In the genomic region with DNA sequence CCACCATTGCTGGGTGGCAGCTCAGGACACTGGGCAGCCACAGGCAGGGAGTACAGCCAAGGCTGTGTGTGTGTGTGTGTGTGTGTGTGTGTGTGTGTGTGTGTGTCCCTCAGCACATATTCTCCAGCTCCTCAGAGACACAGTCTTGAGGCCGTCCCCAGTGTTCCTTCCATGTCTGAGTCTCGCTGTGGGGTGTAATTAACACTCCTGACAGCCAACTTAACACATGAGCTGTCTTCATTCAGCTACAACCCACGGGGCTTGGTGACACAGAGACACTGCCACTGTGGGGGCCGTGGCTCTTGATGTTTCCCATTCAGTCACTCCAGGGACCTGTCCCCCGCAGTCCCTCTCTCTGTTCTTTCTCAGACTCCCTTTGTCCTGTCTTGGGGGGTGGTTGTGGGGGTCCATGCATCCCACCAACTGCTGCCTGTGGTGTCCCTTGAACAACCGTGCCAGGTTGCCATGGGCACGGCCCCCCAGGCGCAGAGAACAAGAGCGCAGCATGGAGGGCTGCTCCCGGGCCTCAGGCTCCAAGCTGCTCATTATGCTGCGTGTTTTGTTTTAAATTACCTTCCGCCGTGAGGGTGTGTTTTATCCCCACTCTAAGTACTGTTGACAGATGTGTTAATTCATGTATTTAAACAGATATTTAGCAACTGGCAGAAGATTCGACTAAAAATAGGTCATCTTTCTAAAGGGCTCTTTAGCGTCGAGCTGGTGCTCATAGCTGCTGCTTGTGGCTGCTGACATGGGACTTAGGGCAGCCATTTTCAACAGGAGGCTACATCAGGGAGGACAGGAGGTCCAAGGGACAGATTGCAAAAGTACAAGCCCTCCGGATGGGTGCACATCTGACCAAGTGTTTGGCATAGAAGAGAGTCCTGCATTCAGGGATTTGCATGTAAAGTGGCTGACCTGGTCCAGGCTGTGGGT, we compare ENCODE assay signal across 9 mouse cellular contexts. TPM values are rescaled to one million over a fixed set of nuclear protein-coding genes. Genes with fewer than 3 reads are reported as not detected.
DNase-seq lines count a peak whose midpoint lies in the region; ATAC-seq and TF ChIP-seq lines count a peak whose summit lies in the region.
"Had no signal": no experiment of that assay in that cellular context is flagged by ENCODE, and none has a peak within 500 bp of the region (broad histone marks: within the 10 kb centered on the region; RNA-seq: fewer than 3 reads in every experiment).

No protein-coding gene starts in this region.

- no peak for TF ChIP-seq POLR2A in bone marrow macrophage, adult 2 months (IDR thresholded peaks at IDR 0.05; ENCODE audit: borderline replicate concordance, low read depth, low read length)

- H3K27ac ChIP-seq in bone marrow macrophage, adult 2 months (ENCODE audit: insufficient read depth, low read depth, low read length) = peak overlapping the region; percentile 62
- H3K27ac ChIP-seq in forebrain, embryonic 11.5 days (ENCODE audit: low read depth, low read length) = peak overlapping the region; percentile 50
- peak overlapping the region; percentile 44; the same call in 1 of the 2 replicates for H3K27ac ChIP-seq in midbrain, postnatal 0 days (ENCODE audit: low read depth, low read length)

- peaks cover 13% of the 10 kb centered on the region for H3K27me3 ChIP-seq in forebrain, embryonic 11.5 days (ENCODE audit: control insufficient read depth, insufficient read depth, low read length)
- H3K27me3 ChIP-seq in midbrain, postnatal 0 days (ENCODE audit: insufficient read depth, low read length) = no peaks in the 10 kb centered on the region

- H3K9ac ChIP-seq in forebrain, embryonic 11.5 days (ENCODE audit: low read length) = no peak overlapping the region
- no peak overlapping the region for H3K9ac ChIP-seq in midbrain, postnatal 0 days (replicated peaks; ENCODE audit: low read length, poor library complexity, severe bottlenecking)

- peak; percentile 83 for DNase-seq in forebrain, embryonic 11.5 days (ENCODE audit: low spot score)
- peak; percentile 48 for DNase-seq in left cerebral cortex, adult 11 months (ENCODE audit: low spot score)
- peak; percentile 78 for DNase-seq in midbrain, postnatal 0 days (ENCODE audit: low spot score)
- no peak for DNase-seq in adrenal gland, adult 18-20 months (ENCODE audit: low spot score in 2 of 2)
- DNase-seq in kidney, adult 9 months = no peak
- no peak for DNase-seq in adrenal gland, adult 8-10 months
- DNase-seq: kidney, postnatal 10 days had no signal

- TF ChIP-seq CTCF in bone marrow macrophage, adult 2 months (IDR thresholded peaks at IDR 0.05; ENCODE audit: low read depth, low read length) = no peak
- TF ChIP-seq CTCF in midbrain, postnatal 0 days (IDR thresholded peaks at IDR 0.05) = no peak

- H3K9me3 ChIP-seq in forebrain, embryonic 11.5 days (ENCODE audit: control insufficient read depth, low read length) = no peaks in the 10 kb centered on the region
- no peaks in the 10 kb centered on the region for H3K9me3 ChIP-seq in midbrain, postnatal 0 days (ENCODE audit: low read length)

- no peaks in the 10 kb centered on the region for H3K36me3 ChIP-seq in forebrain, embryonic 11.5 days (ENCODE audit: control insufficient read depth, insufficient read depth, low read length)
- H3K36me3 ChIP-seq in midbrain, postnatal 0 days (ENCODE audit: insufficient read depth, low read length) = no peaks in the 10 kb centered on the region

- peak overlapping the region; percentile 24; the same call in 1 of the 2 replicates for H3K4me2 ChIP-seq in forebrain, embryonic 11.5 days (ENCODE audit: low read depth, low read length, severe bottlenecking)
- no peak overlapping the region for H3K4me2 ChIP-seq in midbrain, postnatal 0 days (ENCODE audit: low read depth, low read length, poor library complexity, severe bottlenecking)

- H3K4me3 ChIP-seq in bone marrow macrophage, adult 2 months (ENCODE audit: insufficient read depth, low read length) = no peak overlapping the region
- no peak overlapping the region for H3K4me3 ChIP-seq in forebrain, embryonic 11.5 days (ENCODE audit: low read depth, low read length)
- no peak overlapping the region for H3K4me3 ChIP-seq in midbrain, postnatal 0 days (ENCODE audit: low read depth, low read length)

- 13% methylated on average over 17 of the region's 17 CpGs for WGBS in forebrain, embryonic 11.5 days
- 8% methylated on average over 17 of the region's 17 CpGs for WGBS in midbrain, postnatal 0 days

- H3K4me1 ChIP-seq in bone marrow macrophage, adult 2 months (ENCODE audit: control insufficient read depth, insufficient read depth, low read length) = peaks cover 25% of the 10 kb centered on the region
- H3K4me1 ChIP-seq in forebrain, embryonic 11.5 days (replicated peaks; ENCODE audit: control insufficient read depth, insufficient read depth, low read length) = peaks cover 11% of the 10 kb centered on the region
- H3K4me1 ChIP-seq in midbrain, postnatal 0 days (ENCODE audit: insufficient read depth, low read length) = peaks cover 12% of the 10 kb centered on the region; the same call in 1 of the 2 replicates

- ATAC-seq in forebrain, embryonic 11.5 days (replicated peaks; ENCODE audit: low FRiP score) = peak; percentile 88
- ATAC-seq in midbrain, postnatal 0 days (ENCODE audit: low FRiP score) = peak; percentile 84
- ATAC-seq in activated CD4-positive, CD25-positive, alpha-beta regulatory T cell, adult 4 months = no peak

RNA-seq across cellular contexts. Expression of gene Hdac4, which starts 28.7 kb away (rescaled TPM):
- polyA plus RNA-seq in bone marrow macrophage, adult 2 months (2012; ENCODE audit: insufficient read depth, insufficient read length, missing spikeins) = 6.4 and 6.8 TPM in 2 replicates
- polyA plus RNA-seq in forebrain, embryonic 11.5 days (2014; fragmentation: Nextera tagmentation; extraction: Ambion mirVana) = 29.6 and 31.9 TPM in 2 replicates
- total RNA-seq in midbrain, postnatal 0 days (2014; rRNA removed) = 45.8 and 51.8 TPM in 2 replicates
- polyA plus RNA-seq in midbrain, postnatal 0 days (2015; fragmentation: Nextera tagmentation; extraction: Ambion mirVana) = 18.0 and 18.1 TPM in 2 replicates
- 10 to 100 TPM; 46.3 to 62.1 TPM for polyA plus RNA-seq in activated CD4-positive, CD25-positive, alpha-beta regulatory T cell, adult 4 months (2017; shearing (Covaris generic))
- total RNA-seq in adrenal gland, adult 18-20 months (2021) = 10 to 100 TPM; 45.9 to 95.4 TPM
- 100 to 1,000 TPM in 2 of 4 experiments, 10 to 100 TPM in 2; 94.2 to 128 (median 101) TPM for total RNA-seq in adrenal gland, adult 8-10 months (2022)

Comparison
In these comparisons a context has a peak if more than half of its experiments do, and no peak if none do; other contexts are left out.
1. DNase-seq: peak in forebrain, embryonic 11.5 days (single experiment), left cerebral cortex, adult 11 months (single experiment) and midbrain, postnatal 0 days (single experiment); none in adrenal gland, adult 18-20 months (0 of 2), kidney, adult 9 months (single experiment) and adrenal gland, adult 8-10 months (single experiment).
2. Peak in every context shown above with its lines, with median percentiles within 50 percentile points of each other: H3K27ac ChIP-seq.